ENCODE assay signal across 9 mouse cellular contexts in the genomic region with DNA sequence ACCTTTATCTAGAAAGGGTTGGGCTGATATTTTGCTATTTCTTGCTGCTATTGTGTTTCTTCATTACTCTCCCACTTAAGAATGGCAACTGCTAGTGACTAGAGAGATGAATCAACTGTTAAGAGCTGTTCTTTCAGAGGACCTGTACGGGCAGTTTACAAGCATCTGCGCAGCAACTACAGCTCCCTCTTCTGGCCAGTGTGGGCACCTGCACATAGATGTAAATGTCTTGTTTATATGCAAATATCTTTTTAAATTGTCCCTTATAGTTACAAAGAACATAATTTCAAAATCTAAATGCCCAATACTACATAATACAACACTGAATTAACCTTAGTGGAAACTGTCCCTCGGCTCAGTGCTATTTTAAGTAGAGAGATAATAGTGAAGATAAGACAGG. TPM values are rescaled to one million over a fixed set of nuclear protein-coding genes. Genes with fewer than 3 reads are reported as not detected.
DNase-seq lines count a peak whose midpoint lies in the region; ATAC-seq and TF ChIP-seq lines count a peak whose summit lies in the region.
"Had no signal": no experiment of that assay in that cellular context is flagged by ENCODE, and none has a peak within 500 bp of the region (broad histone marks: within the 10 kb centered on the region; RNA-seq: fewer than 3 reads in every experiment).

No protein-coding gene starts in this region.

- peaks cover 8% of the 10 kb centered on the region for H3K4me1 ChIP-seq in hindbrain, embryonic 10.5 days (replicated peaks)
- H3K4me1 ChIP-seq in hindbrain, embryonic 16.5 days (ENCODE audit: control insufficient read depth, insufficient read depth, low read depth, low read length) = peaks cover 8% of the 10 kb centered on the region
- H3K4me1 ChIP-seq in ES-E14 (ENCODE audit: control insufficient read depth in 2 of 2, insufficient read depth in 2 of 2, low read length in 2 of 2, poor library complexity in 1 of 2) = no peaks in the 10 kb centered on the region
- H3K4me1 ChIP-seq in embryonic facial prominence, embryonic 10.5 days = peaks cover 9% of the 10 kb centered on the region
- H3K4me1 ChIP-seq in forebrain, embryonic 13.5 days = peaks cover 12% of the 10 kb centered on the region

- H3K27ac ChIP-seq in hindbrain, embryonic 10.5 days = no peak overlapping the region
- no peak overlapping the region for H3K27ac ChIP-seq in hindbrain, embryonic 16.5 days (ENCODE audit: low read depth, low read length)
- H3K27ac ChIP-seq in ES-E14 (ENCODE audit: insufficient read depth, low read depth, low read length, poor library complexity, severe bottlenecking) = no peak overlapping the region
- H3K27ac ChIP-seq in embryonic facial prominence, embryonic 10.5 days (replicated peaks) = no peak overlapping the region
- H3K27ac ChIP-seq in forebrain, embryonic 13.5 days = no peak overlapping the region
- H3K27ac ChIP-seq: embryonic facial prominence, embryonic 15.5 days had no signal

- DNase-seq in hindbrain, embryonic 10.5 days (ENCODE audit: low spot score) = peak; percentile 27
- peak; percentile 6 for DNase-seq in 3134 (ENCODE audit: extremely low read depth, insufficient read length, low spot score)
- no peak for DNase-seq in ES-E14 (ENCODE audit: low read depth, low spot score)
- peak; percentile 22 for DNase-seq in embryonic facial prominence, embryonic 10.5 days (ENCODE audit: low spot score)
- peak; percentile 78 for DNase-seq in naive thymus-derived CD4-positive, alpha-beta T cell, adult 2 months (ENCODE audit: low read depth)

- no peaks in the 10 kb centered on the region for H3K27me3 ChIP-seq in hindbrain, embryonic 10.5 days (ENCODE audit: insufficient read depth, poor library complexity, severe bottlenecking)
- no peaks in the 10 kb centered on the region for H3K27me3 ChIP-seq in hindbrain, embryonic 16.5 days (replicated peaks; ENCODE audit: control insufficient read depth, insufficient read depth, low read length)
- no peaks in the 10 kb centered on the region for H3K27me3 ChIP-seq in embryonic facial prominence, embryonic 10.5 days (replicated peaks; ENCODE audit: low read depth, poor library complexity, severe bottlenecking)
- H3K27me3 ChIP-seq in forebrain, embryonic 13.5 days = 0 out of 2 replicates have a peak, but pooled peaks cover 4% of the 10 kb centered on the region
- H3K27me3 ChIP-seq: embryonic facial prominence, embryonic 15.5 days had no signal

- H3K9me3 ChIP-seq in hindbrain, embryonic 10.5 days = no peaks in the 10 kb centered on the region
- H3K9me3 ChIP-seq in hindbrain, embryonic 16.5 days (ENCODE audit: control insufficient read depth, low read length) = no peaks in the 10 kb centered on the region
- no peaks in the 10 kb centered on the region for H3K9me3 ChIP-seq in ES-E14 (ENCODE audit: control insufficient read depth, insufficient read depth, low read depth, low read length)
- H3K9me3 ChIP-seq in embryonic facial prominence, embryonic 10.5 days = no peaks in the 10 kb centered on the region
- H3K9me3 ChIP-seq in forebrain, embryonic 13.5 days (replicated peaks) = no peaks in the 10 kb centered on the region
- H3K9me3 ChIP-seq: embryonic facial prominence, embryonic 15.5 days had no signal

- in situ Hi-C loops in ES-E14 (cut with MboI; ENCODE audit: low sequenced_read_pairs in 2 of 2, unreplicated experiment in 2 of 2) = no loop called here

- no peak overlapping the region for H3K4me3 ChIP-seq in hindbrain, embryonic 10.5 days
- H3K4me3 ChIP-seq in hindbrain, embryonic 16.5 days (ENCODE audit: low read length) = no peak overlapping the region
- H3K4me3 ChIP-seq in ES-E14 (ENCODE audit: insufficient read depth in 1 of 2, low read depth in 1 of 2, low read length in 2 of 2, poor library complexity in 1 of 2, severe bottlenecking in 1 of 2) = no peak overlapping the region
- H3K4me3 ChIP-seq in embryonic facial prominence, embryonic 10.5 days = no peak overlapping the region
- H3K4me3 ChIP-seq in forebrain, embryonic 13.5 days = no peak overlapping the region
- H3K4me3 ChIP-seq: embryonic facial prominence, embryonic 15.5 days had no signal

- 11% methylated on average over 3 of the region's 3 CpGs for WGBS in hindbrain, embryonic 10.5 days
- 17% methylated on average over 3 of the region's 3 CpGs for WGBS in hindbrain, embryonic 16.5 days
- 15% methylated on average over 3 of the region's 3 CpGs for WGBS in embryonic facial prominence, embryonic 10.5 days
- 12% methylated on average over 3 of the region's 3 CpGs for WGBS in forebrain, embryonic 13.5 days

- no peak overlapping the region for H3K9ac ChIP-seq in hindbrain, embryonic 16.5 days (ENCODE audit: low read depth, low read length)
- H3K9ac ChIP-seq in ES-E14 (ENCODE audit: insufficient read depth, low read depth, low read length, poor library complexity, severe bottlenecking) = no peak overlapping the region
- no peak overlapping the region for H3K9ac ChIP-seq in forebrain, embryonic 13.5 days
- H3K9ac ChIP-seq: embryonic facial prominence, embryonic 15.5 days had no signal

- no peak for ATAC-seq in hindbrain, embryonic 16.5 days
- no peak for ATAC-seq in forebrain, embryonic 13.5 days
- ATAC-seq in cerebellum, adult (ENCODE audit: insufficient number of reproducible peaks, low FRiP score, low TSS enrichment) = no peak

- no peak overlapping the region for H3K4me2 ChIP-seq in hindbrain, embryonic 16.5 days (ENCODE audit: low read length)
- H3K4me2 ChIP-seq in forebrain, embryonic 13.5 days = no peak overlapping the region
- H3K4me2 ChIP-seq: embryonic facial prominence, embryonic 15.5 days had no signal

- peaks cover 12% of the 10 kb centered on the region for H3K36me3 ChIP-seq in hindbrain, embryonic 10.5 days
- H3K36me3 ChIP-seq in hindbrain, embryonic 16.5 days (ENCODE audit: control insufficient read depth, insufficient read depth, low read length) = no peaks in the 10 kb centered on the region; the same call in 1 of the 2 replicates
- H3K36me3 ChIP-seq in ES-E14 (ENCODE audit: control insufficient read depth, insufficient read depth, low read length, poor library complexity, severe bottlenecking) = no peaks in the 10 kb centered on the region
- H3K36me3 ChIP-seq in embryonic facial prominence, embryonic 10.5 days (replicated peaks) = peaks cover 9% of the 10 kb centered on the region
- peaks cover 2% of the 10 kb centered on the region for H3K36me3 ChIP-seq in forebrain, embryonic 13.5 days (ENCODE audit: poor library complexity, severe bottlenecking)

TF ChIP-seq in ES-E14, 5 proteins besides CTCF, POLR2A, EP300 and RAD21:
- no peak for TF ChIP-seq MAFK (IDR thresholded peaks at IDR 0.05; ENCODE audit: insufficient read depth, low read depth, low read length)
- TF ChIP-seq ZC3H11A (IDR thresholded peaks at IDR 0.05; ENCODE audit: borderline replicate concordance, low read depth, low read length) = peak; percentile 71; the same call in 1 of the 2 replicates
- no peak for TF ChIP-seq ZNF384 (IDR thresholded peaks at IDR 0.05; ENCODE audit: low read depth, low read length)

RNA-seq across cellular contexts. Expression of a gene that starts 2.0 kb away (rescaled TPM):
- polyA plus RNA-seq in hindbrain, embryonic 10.5 days (2016; fragmentation: Nextera tagmentation; extraction: Ambion mirVana) = 49.1 and 55.1 TPM in 2 replicates
- 46.2 and 49.1 TPM in 2 replicates for polyA plus RNA-seq in hindbrain, embryonic 16.5 days (2015; fragmentation: Nextera tagmentation; extraction: Ambion mirVana)
- 31.9 and 36.0 TPM in 2 replicates for total RNA-seq in ES-E14 (2012; rRNA removed)
- 58.5 and 59.5 TPM in 2 replicates for polyA plus RNA-seq in embryonic facial prominence, embryonic 10.5 days (2016; fragmentation: Nextera tagmentation; extraction: Ambion mirVana)
- 46.1 and 48.2 TPM in 2 replicates for polyA plus RNA-seq in forebrain, embryonic 13.5 days (2015; fragmentation: Nextera tagmentation; extraction: Ambion mirVana)

RNA-seq across cellular contexts. Expression of a gene that starts 20.8 kb away (rescaled TPM):
- not detected in 2 replicates for polyA plus RNA-seq in hindbrain, embryonic 10.5 days (2016; fragmentation: Nextera tagmentation; extraction: Ambion mirVana)
- not detected in 2 replicates for polyA plus RNA-seq in hindbrain, embryonic 16.5 days (2015; fragmentation: Nextera tagmentation; extraction: Ambion mirVana)
- total RNA-seq in ES-E14 (2012; rRNA removed) = not detected in 2 replicates
- not detected in 2 replicates for polyA plus RNA-seq in embryonic facial prominence, embryonic 10.5 days (2016; fragmentation: Nextera tagmentation; extraction: Ambion mirVana)
- not detected in 2 replicates for polyA plus RNA-seq in forebrain, embryonic 13.5 days (2015; fragmentation: Nextera tagmentation; extraction: Ambion mirVana)
- polyA plus RNA-seq: embryonic facial prominence, embryonic 15.5 days had no signal

RNA-seq across cellular contexts. Expression of a gene that starts 51.0 kb away (rescaled TPM):
- 5.8 and 8.7 TPM in 2 replicates for polyA plus RNA-seq in hindbrain, embryonic 10.5 days (2016; fragmentation: Nextera tagmentation; extraction: Ambion mirVana)
- 20.1 and 21.1 TPM in 2 replicates for polyA plus RNA-seq in hindbrain, embryonic 16.5 days (2015; fragmentation: Nextera tagmentation; extraction: Ambion mirVana)
- total RNA-seq in ES-E14 (2012; rRNA removed) = 21.6 and 34.3 TPM in 2 replicates
- polyA plus RNA-seq in embryonic facial prominence, embryonic 10.5 days (2016; fragmentation: Nextera tagmentation; extraction: Ambion mirVana) = 9.8 and 10.7 TPM in 2 replicates
- polyA plus RNA-seq in forebrain, embryonic 13.5 days (2015; fragmentation: Nextera tagmentation; extraction: Ambion mirVana) = 6.5 and 8.2 TPM in 2 replicates
